Mouse (Mus musculus): ENCODE data around the gene Col12a1. TPM values are rescaled to one million over a fixed set of nuclear protein-coding genes. Genes with fewer than 3 reads are reported as not detected.

Col12a1 gene
- polyA plus RNA-seq, 1 experiment from 2014 or later: 19.9 TPM

Other genes starting within 250 kb of the Col12a1 start
- gene Cox7a2, start 41.0 kb upstream of the Col12a1 start, polyA plus RNA-seq (2014; fragmentation: Nextera tagmentation; extraction: Ambion mirVana): 635 and 646 TPM in 2 replicates
- gene Tmem30a, start 74.7 kb upstream of the Col12a1 start, polyA plus RNA-seq (2014; fragmentation: Nextera tagmentation; extraction: Ambion mirVana): 85.5 and 100.0 TPM in 2 replicates